Mouse (Mus musculus) thymus, adult 2 months (tissue): ENCODE measurements around the gene Gm6377. TPM values are rescaled to one million over a fixed set of nuclear protein-coding genes. Genes with fewer than 3 reads are reported as not detected.

ENCODE experiments used
- DNase-seq: peaks from one replicate; pipeline ENCODE4 v3.0.0; 2021
- H3K27ac ChIP-seq: fragments of 200-500 bp; 2 replicates; pipeline ENCODE4 v1.5.1; 2012; ENCODE audit warnings: low read length, control low read depth; ENCODE audit not compliant: control insufficient read depth, insufficient read depth
- H3K27me3 ChIP-seq: fragments of 200-500 bp; 2 replicates; pipeline ENCODE4 v1.6.1; 2012; ENCODE audit warnings: mild to moderate bottlenecking, low read length, moderate library complexity, mixed read lengths; ENCODE audit not compliant: control insufficient read depth, insufficient read depth
- H3K36me3 ChIP-seq: fragments of 200-500 bp; 2 replicates; pipeline ENCODE4 v1.6.1; 2012; ENCODE audit warnings: mild to moderate bottlenecking, low read length, moderate library complexity; ENCODE audit not compliant: control insufficient read depth, insufficient read depth
- H3K4me1 ChIP-seq: fragments of 200-500 bp; replicated peaks from 2 replicates; pipeline ENCODE4 v1.6.1; 2012; ENCODE audit warnings: low read length; ENCODE audit not compliant: control insufficient read depth, insufficient read depth
- H3K4me3 ChIP-seq: fragments of 200-500 bp; 2 replicates; pipeline ENCODE4 v1.5.1; 2012; ENCODE audit warnings: mild to moderate bottlenecking, low read length, control low read depth, moderate library complexity; ENCODE audit not compliant: control insufficient read depth, insufficient read depth
- CTCF ChIP-seq: fragments of 200-500 bp; IDR thresholded peaks from 2 replicates; pipeline ENCODE4 v1.5.1; 2012; ENCODE audit warnings: mild to moderate bottlenecking, control low read depth, low read length, moderate library complexity, borderline replicate concordance; ENCODE audit not compliant: control insufficient read depth, poor library complexity, insufficient read depth; ENCODE audit errors: extremely low read depth
- POLR2A ChIP-seq: fragments of 200-500 bp; IDR thresholded peaks from 2 replicates; pipeline ENCODE4 v1.6.1; 2012; ENCODE audit warnings: mild to moderate bottlenecking, low read length, control low read depth, moderate library complexity; ENCODE audit not compliant: control insufficient read depth, poor library complexity, insufficient read depth; ENCODE audit errors: extremely low read depth
- WGBS: fragments of 180-500 bp; shearing (Covaris S2); methylation state at CpG from one replicate; pipeline ENCODE4 v1.1.7; 2018; 5-methylcytosine and 5-hydroxymethylcytosine counted together
- polyA plus RNA-seq: library from polyadenylated mRNA; depleted of rRNA; stranded (reverse); fragments of >200 nt; gene quantifications from 2 replicates; pipeline ENCODE4 v1.2.3, GENCODE M21; 2012

Gene Gm6377
- polyA plus RNA-seq, 1 experiment = 0.05 TPM

DNA sequence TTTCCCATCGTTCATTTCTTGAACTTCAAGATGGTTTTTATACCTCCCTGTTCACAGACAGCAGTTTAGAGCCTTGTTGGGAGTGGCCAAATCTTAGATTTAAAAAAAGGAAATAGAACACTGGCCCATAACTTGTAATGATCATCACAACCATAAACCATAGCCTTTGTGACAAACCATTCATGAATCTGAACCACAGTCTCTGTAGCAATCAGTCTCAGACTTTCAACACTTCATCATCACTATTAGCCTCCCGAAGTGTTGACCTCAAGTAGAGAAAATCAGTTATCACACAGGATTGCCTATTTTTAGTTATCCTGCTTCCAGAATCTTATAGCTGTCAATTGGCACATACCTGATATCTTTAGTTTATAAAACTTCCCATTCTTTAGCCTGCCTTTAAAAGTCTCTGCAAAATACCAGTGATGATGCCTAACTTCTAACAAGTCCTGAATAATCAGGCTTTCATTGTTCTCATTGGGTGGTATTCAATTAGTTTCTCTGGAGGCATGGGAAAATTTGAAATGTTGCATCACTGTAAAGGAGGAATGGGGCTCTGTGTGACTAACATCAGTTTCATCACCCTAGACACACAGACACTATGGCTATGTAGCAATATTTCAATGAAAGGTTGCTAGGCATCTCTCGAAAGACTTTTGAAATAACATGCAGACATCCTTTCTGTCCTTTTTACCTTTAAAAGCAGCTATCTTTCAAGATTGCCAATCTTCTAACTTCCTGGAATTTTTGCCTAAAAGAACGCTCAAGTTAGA, 11.7 kb upstream of the Gm6377 start:
- WGBS = 93% methylated on average over 4 of the region's 4 CpGs
- H3K27me3 ChIP-seq = no peaks in the 10 kb centered on the region
- no peak for DNase-seq

DNA sequence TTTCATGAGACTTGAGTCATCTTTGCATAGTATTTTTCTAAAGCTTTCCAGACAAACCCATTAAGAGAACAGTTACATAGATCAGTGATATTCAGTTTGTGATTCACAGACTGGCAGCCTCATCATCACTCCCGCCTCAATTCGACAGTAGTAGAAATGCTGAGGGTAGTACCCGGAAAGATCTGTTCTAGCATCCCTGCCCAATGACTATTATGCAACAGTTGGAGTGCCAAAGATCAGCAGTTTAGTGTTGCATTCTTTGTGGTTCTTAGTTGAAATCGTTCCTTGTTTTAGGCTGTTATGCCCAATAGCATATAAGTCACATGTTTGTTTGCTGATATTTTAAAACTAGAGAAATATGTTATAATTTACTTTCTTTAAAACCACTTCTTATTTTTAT, 6.9 kb upstream of the Gm6377 start:
- no peak overlapping the region for H3K27ac ChIP-seq
- no peaks in the 10 kb centered on the region for H3K4me1 ChIP-seq
- no peaks in the 10 kb centered on the region for H3K36me3 ChIP-seq
- 92% methylated on average over 4 of the region's 4 CpGs for WGBS
- DNase-seq = no peak
- TF ChIP-seq CTCF (no peak), POLR2A (no peak)
- no peaks in the 10 kb centered on the region for H3K27me3 ChIP-seq
- no peak overlapping the region for H3K4me3 ChIP-seq

More for the DNA sequence above, 11.7 kb upstream of the Gm6377 start:
- no peaks in the 10 kb centered on the region for H3K36me3 ChIP-seq
- no peak overlapping the region for H3K27ac ChIP-seq
- no peak overlapping the region for H3K4me3 ChIP-seq
- no peaks in the 10 kb centered on the region for H3K4me1 ChIP-seq
- TF ChIP-seq POLR2A (no peak), CTCF (no peak)

- no peaks in the 10 kb centered on the region for H3K27me3 ChIP-seq
- WGBS = 68% methylated on average over 4 of the region's 4 CpGs
- TF ChIP-seq POLR2A (no peak), CTCF (no peak)
- no peak overlapping the region for H3K27ac ChIP-seq
- no peaks in the 10 kb centered on the region for H3K4me1 ChIP-seq
- no peak for DNase-seq
- H3K4me3 ChIP-seq = no peak overlapping the region
- H3K36me3 ChIP-seq = no peaks in the 10 kb centered on the region
These were observed 5.6 kb upstream of the Gm6377 start for GRCm38 (mm10) chrX:109190969-109191368.

- no peak overlapping the region for H3K27ac ChIP-seq
- H3K36me3 ChIP-seq = no peaks in the 10 kb centered on the region
- no peak for DNase-seq
- no peak overlapping the region for H3K4me3 ChIP-seq
- no peaks in the 10 kb centered on the region for H3K27me3 ChIP-seq
- no peaks in the 10 kb centered on the region for H3K4me1 ChIP-seq
- TF ChIP-seq CTCF (no peak), POLR2A (no peak)
- 48% methylated on average over 4 of the region's 4 CpGs for WGBS
These were observed 5.1 kb upstream of the Gm6377 start for GRCm38 (mm10) chrX:109191436-109191835.

- no peak for TF ChIP-seq POLR2A
- TF ChIP-seq CTCF = no peak
- DNase-seq = no peak
These were observed 11.3 kb downstream of the Gm6377 start for GRCm38 (mm10) chrX:109207843-109208242.

GRCm38 (mm10) chrX:109228720-109229119, 32.2 kb downstream of the Gm6377 start:
- 95% methylated on average over 1 of the region's 1 CpGs for whole genome bisulfite sequencing
- TF ChIP-seq CTCF = no peak
- no peak for TF ChIP-seq POLR2A
- no peak for DNase-seq
- Histone ChIP-seq H3K4me1 (no peaks in the 10 kb centered on the region), H3K27ac (no peak overlapping the region), H3K27me3 (no peaks in the 10 kb centered on the region), H3K36me3 (no peaks in the 10 kb centered on the region), H3K4me3 (no peak overlapping the region)

More at GRCm38 (mm10) chrX:109207843-109208242, 11.3 kb downstream of the Gm6377 start:
- H3K4me3 ChIP-seq = no peak overlapping the region
- H3K4me1 ChIP-seq = no peaks in the 10 kb centered on the region
- H3K36me3 ChIP-seq = no peaks in the 10 kb centered on the region
- no peak overlapping the region for H3K27ac ChIP-seq
- H3K27me3 ChIP-seq = no peaks in the 10 kb centered on the region
